Mouse (Mus musculus): ENCODE data around the gene Nxph1. TPM values are rescaled to one million over a fixed set of nuclear protein-coding genes. Genes with fewer than 3 reads are reported as not detected.

The Nxph1 gene
- polyA plus RNA-seq, 1 experiment from 2014 or later = 0.07 TPM

DNA sequence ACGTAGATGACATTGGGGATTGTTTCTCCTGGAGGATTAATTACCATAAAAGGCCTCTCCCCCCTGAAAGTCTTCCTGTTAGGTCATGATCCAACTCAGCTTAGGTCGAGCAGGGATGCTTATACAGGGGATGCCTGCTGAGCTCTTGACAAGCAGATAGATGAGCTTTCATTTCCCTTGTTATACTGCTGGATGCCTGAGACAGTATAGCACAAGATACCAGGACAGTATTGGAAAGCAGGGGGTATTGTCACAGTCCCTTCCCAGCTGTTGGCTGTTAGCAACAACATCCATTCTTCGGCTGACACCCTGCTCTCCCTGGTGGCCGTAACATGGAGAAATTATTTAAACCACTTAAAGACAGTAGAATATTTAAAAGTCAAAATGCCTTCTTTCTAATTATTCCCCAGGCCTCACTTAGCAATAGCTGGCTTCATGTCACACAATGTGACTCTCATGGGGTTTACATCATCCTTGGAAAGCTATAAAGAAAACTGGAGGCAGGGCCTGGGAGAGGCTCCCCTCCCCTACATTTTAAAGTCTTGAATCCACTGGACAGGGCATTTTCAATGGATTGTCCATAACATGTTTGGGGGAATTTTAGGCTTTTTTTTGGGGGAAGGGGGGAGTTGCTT lies 31.1 kb downstream of the Nxph1 start:
- no peak for ATAC-seq (ENCODE audit: insufficient read depth)
- no peak overlapping the region for H3K9ac ChIP-seq
- H3K4me1 ChIP-seq (replicated peaks) = no peaks in the 10 kb centered on the region
- H3K4me3 ChIP-seq (replicated peaks) = no peak overlapping the region
- no peaks in the 10 kb centered on the region for H3K27me3 ChIP-seq
- 53% methylated on average over 4 of the region's 4 CpGs for WGBS (ENCODE audit: insufficient replicate concordance)
- H3K9me3 ChIP-seq (replicated peaks) = no peaks in the 10 kb centered on the region
- no peaks in the 10 kb centered on the region for H3K36me3 ChIP-seq (replicated peaks)
- H3K27ac ChIP-seq (replicated peaks) = no peak overlapping the region
- no peak overlapping the region for H3K4me2 ChIP-seq

DNA sequence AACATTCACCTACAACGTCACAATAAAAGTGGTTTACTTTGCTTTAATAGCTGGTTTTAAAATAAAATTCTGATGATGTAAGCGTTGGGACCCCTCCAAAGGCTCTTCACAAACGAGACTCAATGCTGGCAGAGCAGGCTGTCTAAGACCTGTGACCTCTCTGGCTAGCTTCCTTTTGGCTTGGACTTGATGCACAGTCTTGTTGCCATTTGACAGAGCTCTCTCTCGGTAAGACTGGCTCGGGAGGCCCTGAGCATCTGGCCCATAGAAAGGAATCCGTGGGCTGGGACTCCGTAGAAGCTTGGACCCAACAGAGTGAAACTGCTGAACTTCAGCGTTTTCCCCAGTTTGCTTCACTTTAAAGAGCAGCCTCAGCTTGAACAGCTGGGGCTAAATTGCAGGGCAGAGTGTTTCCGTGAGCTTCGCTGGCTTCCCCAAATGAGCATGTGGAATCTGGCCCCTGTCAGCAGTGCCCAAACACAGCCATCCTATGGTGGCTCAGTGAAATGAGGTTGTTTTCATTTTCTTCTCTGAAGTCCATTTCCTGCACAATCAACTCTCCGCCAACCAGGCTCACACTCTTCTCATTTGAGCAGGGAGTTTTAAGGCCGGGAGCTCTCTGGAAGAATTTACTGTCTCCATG lies 48.2 kb downstream of the Nxph1 start:
- ATAC-seq (ENCODE audit: insufficient read depth) = no peak
- Histone ChIP-seq H3K36me3 (replicated peaks) (no peaks in the 10 kb centered on the region), H3K27me3 (no peaks in the 10 kb centered on the region), H3K9ac (no peak overlapping the region), H3K4me1 (replicated peaks) (no peaks in the 10 kb centered on the region), H3K4me2 (no peak overlapping the region), H3K27ac (replicated peaks) (no peak overlapping the region), H3K4me3 (replicated peaks) (no peak overlapping the region), H3K9me3 (replicated peaks) (no peaks in the 10 kb centered on the region)
- WGBS (ENCODE audit: insufficient replicate concordance) = 45% methylated on average over 12 of the region's 12 CpGs

DNA sequence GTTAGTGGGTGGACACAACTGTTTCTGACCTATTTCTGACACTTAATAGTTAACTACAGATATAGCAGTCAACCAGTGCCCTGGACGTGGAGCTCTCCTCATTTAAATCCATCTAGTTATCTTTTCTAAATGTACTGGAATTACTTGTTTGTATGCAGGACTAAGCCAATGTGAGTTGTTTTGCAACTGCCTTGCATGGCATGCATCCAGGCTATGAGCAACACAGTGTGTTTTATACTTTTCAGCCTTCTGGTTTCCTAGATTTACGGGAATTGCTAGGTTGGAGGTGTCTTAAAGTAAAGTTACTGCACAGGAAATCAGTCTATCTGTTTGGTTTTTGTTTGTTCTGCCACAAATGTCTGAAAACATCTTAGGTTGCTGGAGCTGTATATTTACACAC lies 49.1 kb downstream of the Nxph1 start:
- WGBS (ENCODE audit: insufficient replicate concordance) = 53% methylated on average over 2 of the region's 2 CpGs
- no peaks in the 10 kb centered on the region for H3K4me1 ChIP-seq (replicated peaks)
- no peak overlapping the region for H3K4me3 ChIP-seq (replicated peaks)
- no peaks in the 10 kb centered on the region for H3K36me3 ChIP-seq (replicated peaks)
- H3K4me2 ChIP-seq = no peak overlapping the region
- no peak overlapping the region for H3K9ac ChIP-seq
- no peak overlapping the region for H3K27ac ChIP-seq (replicated peaks)
- no peaks in the 10 kb centered on the region for H3K27me3 ChIP-seq
- ATAC-seq (ENCODE audit: insufficient read depth) = no peak
- no peaks in the 10 kb centered on the region for H3K9me3 ChIP-seq (replicated peaks)

DNA sequence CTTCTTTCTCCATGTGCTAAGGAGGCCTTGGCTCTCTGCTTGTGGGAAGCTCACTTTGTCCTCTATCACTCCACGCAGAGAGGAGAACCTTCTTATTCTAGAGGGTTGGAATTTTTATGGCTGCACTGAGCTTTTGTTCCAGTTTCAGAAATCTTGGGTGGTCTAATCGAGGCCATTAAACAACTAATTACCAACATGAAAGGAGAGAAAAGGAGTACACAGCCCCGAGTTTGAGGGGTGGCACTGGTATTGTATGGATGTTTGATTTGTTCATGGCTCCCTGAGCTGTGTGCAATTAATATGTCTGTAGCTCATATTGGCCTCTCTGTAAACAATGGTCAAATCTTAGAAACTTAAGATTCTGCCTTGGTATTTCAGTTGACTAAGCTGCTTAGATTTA lies 54.5 kb downstream of the Nxph1 start:
- no peak overlapping the region for H3K4me2 ChIP-seq
- no peaks in the 10 kb centered on the region for H3K36me3 ChIP-seq (replicated peaks)
- no peak overlapping the region for H3K9ac ChIP-seq
- H3K27me3 ChIP-seq = no peaks in the 10 kb centered on the region
- ATAC-seq (ENCODE audit: insufficient read depth) = no peak
- no peak overlapping the region for H3K27ac ChIP-seq (replicated peaks)
- H3K9me3 ChIP-seq (replicated peaks) = no peaks in the 10 kb centered on the region
- WGBS (ENCODE audit: insufficient replicate concordance) = 26% methylated on average over 3 of the region's 3 CpGs
- no peaks in the 10 kb centered on the region for H3K4me1 ChIP-seq (replicated peaks)
- no peak overlapping the region for H3K4me3 ChIP-seq (replicated peaks)

DNA sequence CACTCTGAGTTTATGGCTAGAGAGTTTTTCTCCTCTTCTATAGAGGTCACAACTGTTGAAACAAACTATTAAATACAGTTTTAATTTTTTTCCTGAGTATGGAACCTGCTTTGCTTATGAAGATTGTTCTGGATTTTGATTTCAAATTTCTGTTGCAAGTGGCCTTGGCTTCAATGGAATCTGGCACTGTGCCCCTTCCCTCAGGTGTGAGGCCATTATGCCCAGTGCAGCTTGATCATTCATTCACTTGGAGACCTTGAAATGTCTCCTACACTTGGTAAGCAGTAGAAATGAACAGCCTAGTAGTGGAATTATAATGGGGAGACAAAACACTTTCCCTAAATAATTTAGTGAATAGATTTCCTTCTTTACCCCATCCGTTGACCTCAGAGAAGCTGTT lies 78.4 kb downstream of the Nxph1 start:
- ATAC-seq (ENCODE audit: insufficient read depth) = no peak
- WGBS (ENCODE audit: insufficient replicate concordance) = 65% methylated on average over 1 of the region's 1 CpGs

DNA sequence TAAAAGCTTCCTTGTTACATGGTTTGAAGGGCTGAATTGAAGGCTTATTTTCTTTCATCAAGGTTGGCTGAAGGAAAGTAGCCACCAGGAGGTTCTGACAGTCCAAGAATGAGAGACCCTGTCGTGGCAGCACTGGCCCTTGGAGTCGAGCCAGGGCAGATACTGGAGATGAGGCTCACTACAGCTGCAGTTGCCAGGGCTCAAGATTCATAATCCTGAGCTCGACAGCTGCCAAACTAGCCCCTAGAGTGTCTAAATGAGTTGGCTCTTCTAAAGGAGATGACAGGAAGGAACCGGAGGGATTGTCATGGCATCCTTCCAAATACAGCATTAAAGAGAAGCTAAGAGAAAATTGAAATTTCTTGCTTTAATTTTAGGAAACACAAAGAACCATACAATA lies 78.9 kb downstream of the Nxph1 start:
- WGBS (ENCODE audit: insufficient replicate concordance) = 39% methylated on average over 4 of the region's 4 CpGs
- H3K36me3 ChIP-seq (replicated peaks) = no peaks in the 10 kb centered on the region

More for the DNA sequence above, 78.4 kb downstream of the Nxph1 start:
- Histone ChIP-seq H3K27ac (replicated peaks) (no peak overlapping the region), H3K4me2 (no peak overlapping the region), H3K9me3 (replicated peaks) (no peaks in the 10 kb centered on the region), H3K4me3 (replicated peaks) (no peak overlapping the region), H3K27me3 (no peaks in the 10 kb centered on the region), H3K4me1 (replicated peaks) (no peaks in the 10 kb centered on the region), H3K9ac (no peak overlapping the region), H3K36me3 (replicated peaks) (no peaks in the 10 kb centered on the region)

DNA sequence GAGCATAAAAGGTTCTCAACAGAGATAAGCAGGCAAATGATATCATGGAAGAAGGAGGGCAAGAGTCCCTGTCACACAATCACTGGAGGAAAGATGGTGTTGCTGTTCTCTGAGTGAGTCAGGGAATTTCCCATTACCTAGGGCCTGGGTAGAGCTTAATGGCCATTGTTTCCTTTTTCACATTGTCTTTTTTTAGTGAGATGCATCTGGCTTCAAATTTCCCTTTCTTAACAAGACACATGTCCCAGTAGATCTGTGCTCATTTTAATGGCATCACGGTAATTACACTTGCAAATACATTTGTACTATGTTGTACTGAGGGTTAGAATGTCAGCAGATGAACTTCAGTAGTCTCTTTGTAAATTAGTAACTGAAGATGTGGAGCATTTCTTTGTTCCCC lies 80.3 kb downstream of the Nxph1 start:
- 58% methylated on average over 1 of the region's 1 CpGs for WGBS (ENCODE audit: insufficient replicate concordance)
- no peak overlapping the region for H3K27ac ChIP-seq (replicated peaks)
- no peak for ATAC-seq (ENCODE audit: insufficient read depth)
- no peaks in the 10 kb centered on the region for H3K9me3 ChIP-seq (replicated peaks)
- no peak overlapping the region for H3K4me2 ChIP-seq
- no peak overlapping the region for H3K9ac ChIP-seq
- no peaks in the 10 kb centered on the region for H3K36me3 ChIP-seq (replicated peaks)
- H3K4me1 ChIP-seq (replicated peaks) = no peaks in the 10 kb centered on the region
- H3K27me3 ChIP-seq = no peaks in the 10 kb centered on the region
- H3K4me3 ChIP-seq (replicated peaks) = no peak overlapping the region

More for the DNA sequence above, 78.9 kb downstream of the Nxph1 start:
- Histone ChIP-seq H3K9me3 (replicated peaks) (no peaks in the 10 kb centered on the region), H3K4me1 (replicated peaks) (no peaks in the 10 kb centered on the region), H3K27ac (replicated peaks) (no peak overlapping the region), H3K27me3 (no peaks in the 10 kb centered on the region), H3K9ac (no peak overlapping the region), H3K4me2 (no peak overlapping the region), H3K4me3 (replicated peaks) (no peak overlapping the region)
- no peak for ATAC-seq (ENCODE audit: insufficient read depth)

DNA sequence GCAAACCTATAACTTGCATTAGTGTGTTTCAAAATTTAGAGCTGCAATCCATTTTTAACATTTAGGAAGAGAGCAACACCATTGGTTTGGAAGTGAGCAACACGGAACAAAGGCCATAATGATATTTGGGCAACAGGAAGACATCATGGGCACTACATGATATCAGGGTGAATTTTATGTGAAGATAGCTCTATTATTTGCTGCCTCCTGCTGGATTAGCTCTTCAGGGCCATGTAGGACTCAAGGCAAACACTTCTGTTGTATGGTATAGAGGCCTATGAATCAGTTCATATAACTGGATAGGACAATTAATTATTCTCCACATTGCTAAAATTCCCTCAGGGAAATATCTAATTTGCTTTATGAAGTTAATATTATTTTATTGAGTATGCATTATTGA lies 91.1 kb downstream of the Nxph1 start:
- no peaks in the 10 kb centered on the region for H3K9me3 ChIP-seq (replicated peaks)
- H3K4me1 ChIP-seq (replicated peaks) = no peaks in the 10 kb centered on the region
- H3K36me3 ChIP-seq (replicated peaks) = no peaks in the 10 kb centered on the region
- H3K9ac ChIP-seq = no peak overlapping the region
- H3K4me3 ChIP-seq (replicated peaks) = no peak overlapping the region
- H3K27ac ChIP-seq (replicated peaks) = no peak overlapping the region
- ATAC-seq (ENCODE audit: insufficient read depth) = no peak
- no peak overlapping the region for H3K4me2 ChIP-seq
- WGBS (ENCODE audit: insufficient replicate concordance) = 64% methylated on average over 1 of the region's 1 CpGs
- no peaks in the 10 kb centered on the region for H3K27me3 ChIP-seq

DNA sequence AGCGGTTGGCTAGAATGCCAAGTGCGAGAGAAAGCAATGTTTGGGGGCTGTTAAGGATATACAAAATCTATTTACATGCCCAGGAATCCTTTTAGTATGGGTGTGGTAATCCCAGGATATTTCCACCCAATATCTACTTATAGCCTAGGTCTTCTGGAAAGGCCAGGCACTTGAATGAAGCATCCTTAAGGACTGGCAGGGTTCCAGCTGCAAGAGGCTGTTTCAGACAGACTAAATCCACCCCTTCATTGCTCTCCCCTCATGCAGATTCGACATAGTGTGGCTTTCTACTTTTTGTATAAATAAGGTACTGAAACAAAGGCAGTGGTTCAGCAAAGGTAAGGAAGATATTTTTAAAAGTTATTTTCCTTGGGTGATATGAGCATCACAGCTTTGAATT lies 92.8 kb downstream of the Nxph1 start:
- WGBS (ENCODE audit: insufficient replicate concordance) = 61% methylated on average over 3 of the region's 3 CpGs
- no peak overlapping the region for H3K4me3 ChIP-seq (replicated peaks)
- no peaks in the 10 kb centered on the region for H3K4me1 ChIP-seq (replicated peaks)
- no peaks in the 10 kb centered on the region for H3K27me3 ChIP-seq
- H3K9ac ChIP-seq = no peak overlapping the region
- H3K36me3 ChIP-seq (replicated peaks) = no peaks in the 10 kb centered on the region
- H3K27ac ChIP-seq (replicated peaks) = no peak overlapping the region
- no peak for ATAC-seq (ENCODE audit: insufficient read depth)
- no peaks in the 10 kb centered on the region for H3K9me3 ChIP-seq (replicated peaks)
- H3K4me2 ChIP-seq = no peak overlapping the region

DNA sequence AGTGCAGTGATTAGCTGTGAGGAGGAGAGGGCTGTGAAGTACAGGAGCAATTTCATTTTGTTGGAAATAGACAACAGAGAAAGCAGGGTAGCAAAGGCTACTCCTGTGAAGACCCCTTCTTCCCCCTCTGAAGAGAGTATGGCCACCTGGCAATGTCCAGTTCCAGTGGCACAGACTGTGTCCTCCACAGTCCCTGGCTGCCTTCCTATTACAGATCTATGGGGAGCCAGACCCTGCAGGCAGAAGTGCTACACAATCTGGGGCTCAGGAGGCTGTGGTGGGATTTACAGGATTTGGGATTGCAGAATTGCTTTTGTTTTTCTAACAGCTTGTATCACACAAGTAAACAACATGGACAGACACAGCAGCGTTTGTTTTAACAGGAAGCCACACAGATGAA lies 94.2 kb downstream of the Nxph1 start:
- no peaks in the 10 kb centered on the region for H3K4me1 ChIP-seq (replicated peaks)
- no peaks in the 10 kb centered on the region for H3K9me3 ChIP-seq (replicated peaks)
- no peak for ATAC-seq (ENCODE audit: insufficient read depth)
- 12% methylated on average over 1 of the region's 1 CpGs for WGBS (ENCODE audit: insufficient replicate concordance)
- no peak overlapping the region for H3K9ac ChIP-seq
- H3K4me3 ChIP-seq (replicated peaks) = no peak overlapping the region
- H3K36me3 ChIP-seq (replicated peaks) = no peaks in the 10 kb centered on the region
- no peak overlapping the region for H3K27ac ChIP-seq (replicated peaks)
- no peaks in the 10 kb centered on the region for H3K27me3 ChIP-seq
- H3K4me2 ChIP-seq = no peak overlapping the region

DNA sequence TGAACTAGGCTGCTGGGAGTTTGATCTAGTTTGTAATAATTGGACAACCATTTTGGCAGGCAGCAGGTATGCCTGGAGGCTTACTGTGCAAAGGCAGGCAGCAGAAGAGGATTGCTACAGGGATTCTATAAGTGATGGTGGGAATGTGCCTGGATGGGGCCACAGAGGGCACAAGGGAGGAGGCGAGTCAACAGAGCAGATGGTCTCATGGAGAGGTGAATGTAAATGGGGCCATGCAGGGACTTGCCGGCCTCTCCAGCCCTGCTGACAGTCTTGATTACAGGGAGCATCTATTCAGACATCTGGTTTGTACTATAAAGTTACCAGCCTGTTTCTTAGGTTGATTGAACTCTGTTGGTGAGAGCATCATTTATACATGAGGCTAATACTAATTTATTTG lies 98.6 kb downstream of the Nxph1 start:
- Histone ChIP-seq H3K27me3 (no peaks in the 10 kb centered on the region), H3K9me3 (replicated peaks) (no peaks in the 10 kb centered on the region), H3K27ac (replicated peaks) (no peak overlapping the region), H3K36me3 (replicated peaks) (no peaks in the 10 kb centered on the region), H3K4me3 (replicated peaks) (no peak overlapping the region), H3K4me1 (replicated peaks) (no peaks in the 10 kb centered on the region), H3K9ac (no peak overlapping the region), H3K4me2 (no peak overlapping the region)
- 39% methylated on average over 2 of the region's 2 CpGs for WGBS (ENCODE audit: insufficient replicate concordance)
- ATAC-seq (ENCODE audit: insufficient read depth) = no peak

Data from liver, embryonic 15.5 days (tissue).